Mouse (Mus musculus) spleen, adult 18-20 months (tissue): ENCODE measurements at regions not wholly inside any gene's neighbourhood (a gene's known extent, or its start where the extent isn't known, plus 50 kb on each side); places are given as distances from the start of the nearest gene placed in this dataset.
A peak's percentile ranks its signal among the peaks of the same experiment; 100 is the strongest.

Experiments
- DNase-seq, 2 experiments: peaks; one replicate each; pipeline ENCODE4 v3.0.0; 2022; ENCODE audit warnings: mixed read lengths in 2 of 2

GRCm38 (mm10) chr2:34038982-34039381 is 151.2 kb upstream of the Mvb12b start:
- DNase-seq = no peak

- no peak for DNase-seq
Measured at GRCm38 (mm10) chr2:34033212-34033611, 145.5 kb upstream of the Mvb12b start.

GRCm38 (mm10) chr2:34031421-34031820 is 143.7 kb upstream of the Mvb12b start:
- DNase-seq = no peak

- DNase-seq = no peak
Measured at GRCm38 (mm10) chr2:34031001-34031412, 143.3 kb upstream of the Mvb12b start.

- no peak for DNase-seq
Measured at GRCm38 (mm10) chr2:34027445-34027844, 139.7 kb upstream of the Mvb12b start.

GRCm38 (mm10) chr2:34026566-34027360 is 139.0 kb upstream of the Mvb12b start:
- no peak for DNase-seq

- peak in 1 of 2 experiments; percentile 23 for DNase-seq
Measured at GRCm38 (mm10) chr2:34025715-34026360, 138.1 kb upstream of the Mvb12b start.

- DNase-seq = no peak
Measured at GRCm38 (mm10) chr2:34017142-34017453, 129.4 kb upstream of the Mvb12b start.

- no peak for DNase-seq
Measured at GRCm38 (mm10) chr2:34016350-34017141, 128.8 kb upstream of the Mvb12b start.

- DNase-seq = no peak
Measured at GRCm38 (mm10) chr2:34015640-34015995, 127.9 kb upstream of the Mvb12b start.

- DNase-seq = no peak
Measured at GRCm38 (mm10) chr2:34014868-34015639, 127.3 kb upstream of the Mvb12b start.

- DNase-seq = no peak
Measured at GRCm38 (mm10) chr2:34010166-34010565, 122.4 kb upstream of the Mvb12b start.

- no peak for DNase-seq
Measured at GRCm38 (mm10) chr2:34007916-34008315, 120.2 kb upstream of the Mvb12b start.

- DNase-seq = no peak
Measured at GRCm38 (mm10) chr2:33997106-33997505, 109.4 kb upstream of the Mvb12b start.

GRCm38 (mm10) chr2:33996331-33996730 is 108.6 kb upstream of the Mvb12b start:
- no peak for DNase-seq

GRCm38 (mm10) chr2:33991299-33991698 is 103.6 kb upstream of the Mvb12b start:
- DNase-seq = no peak

- DNase-seq = no peak
Measured at GRCm38 (mm10) chr2:33990711-33991110, 103.0 kb upstream of the Mvb12b start.

- DNase-seq = no peak
Measured at GRCm38 (mm10) chr2:33989555-33990370, 102.0 kb upstream of the Mvb12b start.

GRCm38 (mm10) chr2:33986420-33986819 is 98.7 kb upstream of the Mvb12b start:
- no peak for DNase-seq

GRCm38 (mm10) chr2:33985316-33985715 is 97.6 kb upstream of the Mvb12b start:
- no peak for DNase-seq

- DNase-seq = no peak
Measured at GRCm38 (mm10) chr2:33983112-33983748, 95.5 kb upstream of the Mvb12b start.

GRCm38 (mm10) chr2:33981936-33982335 is 94.2 kb upstream of the Mvb12b start:
- DNase-seq = no peak
